Mouse (Mus musculus) heart, embryonic 10.5 days (tissue): ENCODE measurements around the gene Pck1. TPM values are rescaled to one million over a fixed set of nuclear protein-coding genes. Genes with fewer than 3 reads are reported as not detected.
"Not testable (repeated sequence)": the region's sequence is repeated elsewhere in the genome, so short reads cannot be mapped to it uniquely, and the experiment has no call there.

ENCODE experiments used
- DNase-seq: peaks from one replicate; pipeline ENCODE4 v3.0.0-alpha.2; 2017; ENCODE audit warnings: low spot score
- H3K27ac ChIP-seq: fragments of 300-500 bp; sonication (generic); 2 replicates; pipeline ENCODE4 v1.5.1; 2016; ENCODE audit warnings: mild to moderate bottlenecking
- H3K27me3 ChIP-seq: fragments of 300-500 bp; sonication (generic); 2 replicates; pipeline ENCODE4 v1.6.1; 2016; ENCODE audit warnings: mild to moderate bottlenecking; ENCODE audit not compliant: poor library complexity, insufficient read depth, severe bottlenecking
- H3K36me3 ChIP-seq: fragments of 300-500 bp; sonication (generic); 2 replicates; pipeline ENCODE4 v1.6.1; 2016; ENCODE audit warnings: mild to moderate bottlenecking, moderate library complexity
- H3K4me1 ChIP-seq: fragments of 300-500 bp; sonication (generic); 2 replicates; pipeline ENCODE4 v1.6.1; 2016; ENCODE audit warnings: mild to moderate bottlenecking
- H3K4me3 ChIP-seq: fragments of 300-500 bp; sonication (generic); 2 replicates; pipeline ENCODE4 v1.5.1; 2016; ENCODE audit warnings: mild to moderate bottlenecking, moderate library complexity
- H3K9me3 ChIP-seq: fragments of 300-500 bp; sonication (generic); 2 replicates; pipeline ENCODE4 v1.6.1; 2016; ENCODE audit warnings: mild to moderate bottlenecking, moderate library complexity
- WGBS: fragments of 180-500 bp; shearing (Covaris S2); methylation state at CpG from one replicate; pipeline ENCODE4 v1.1.7; 2016; 5-methylcytosine and 5-hydroxymethylcytosine counted together
- polyA plus RNA-seq: library from polyadenylated mRNA; unstranded; fragments of >200 nt; fragmentation: Nextera tagmentation; extraction: Ambion mirVana; gene quantifications from 2 replicates; pipeline ENCODE4 v1.2.1, GENCODE M21; 2016

Pck1 gene
- not detected in 2 replicates for polyA plus RNA-seq

- Histone ChIP-seq H3K9me3 (no peaks in the 10 kb centered on the region), H3K27ac (peak within 1 kb of the TSS; percentile 3; the same call in 1 of the 2 replicates), H3K36me3 (no peaks in the 10 kb centered on the region), H3K4me1 (peaks cover 14% of the 10 kb centered on the region; the same call in 1 of the 2 replicates), H3K4me3 (no peak within 1 kb of the TSS), H3K27me3 (peaks cover 15% of the 10 kb centered on the region; the same call in 1 of the 2 replicates)
- WGBS, result 80% methylated on average over 13 of the region's 13 CpGs
- DNase-seq, result no peak
These were observed at the start of gene Pck1 for GRCm38 (mm10) chr2:173152436-173153151. Gene Pck1, plus strand, starts transcription at chr2:173153048.

- H3K36me3 ChIP-seq, result no peaks in the 10 kb centered on the region
- WGBS, result 75% methylated on average over 9 of the region's 9 CpGs
- no peak overlapping the region for H3K4me3 ChIP-seq
- peaks cover 28% of the 10 kb centered on the region for H3K27me3 ChIP-seq
- DNase-seq, result no peak
- H3K4me1 ChIP-seq, result peaks cover 10% of the 10 kb centered on the region
- H3K9me3 ChIP-seq, result no peaks in the 10 kb centered on the region
- H3K27ac ChIP-seq, result no peak overlapping the region
These were observed 46.4 kb upstream of the Pck1 start for GRCm38 (mm10) chr2:173106409-173106808.

DNA sequence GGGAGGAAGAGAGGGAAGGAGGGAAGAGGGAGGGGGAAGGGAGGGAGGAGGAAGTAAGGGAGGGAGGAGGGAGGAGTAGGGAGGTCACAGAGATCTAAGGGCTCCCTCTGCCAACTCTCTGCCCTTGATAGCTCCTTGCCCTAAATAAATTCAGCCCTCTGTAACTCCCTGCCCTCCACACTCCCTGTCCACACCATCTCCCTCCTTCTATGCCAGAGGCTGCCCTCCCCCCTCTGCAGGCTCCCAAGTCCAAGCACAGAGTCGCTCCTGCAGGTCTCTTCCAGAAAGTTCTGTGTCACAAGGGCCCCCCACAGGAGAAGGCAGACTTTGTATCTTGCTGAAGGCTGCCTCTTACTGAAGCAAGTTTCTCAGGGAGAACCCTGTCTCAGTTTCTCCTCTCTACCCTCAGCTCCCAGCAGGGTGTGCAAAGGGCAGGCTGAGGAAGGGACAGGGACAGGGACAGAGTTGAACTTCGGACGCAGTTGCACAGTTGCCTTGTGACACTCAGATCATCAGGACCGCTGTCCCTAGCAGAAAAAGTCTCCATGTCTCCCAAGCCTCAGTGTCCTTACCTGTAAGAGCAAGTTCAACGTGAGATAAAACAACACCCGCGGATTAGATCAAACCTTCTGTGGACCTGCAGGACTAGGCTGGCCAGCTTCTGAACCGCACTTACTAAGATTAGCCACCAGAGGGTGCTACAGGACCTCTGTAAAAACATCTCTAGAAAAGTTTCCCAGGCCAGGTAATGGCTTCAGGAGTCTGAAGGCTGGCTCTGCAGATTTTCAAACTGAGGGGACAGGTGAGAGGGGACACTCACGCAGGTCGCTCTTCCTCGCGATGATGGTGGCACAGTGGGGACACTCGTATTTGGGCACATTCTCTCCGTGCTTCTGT lies 45.7 kb upstream of the Pck1 start:
- Histone ChIP-seq H3K9me3 (no peaks in the 10 kb centered on the region), H3K4me3 (no peak overlapping the region), H3K4me1 (peaks cover 10% of the 10 kb centered on the region), H3K36me3 (no peaks in the 10 kb centered on the region), H3K27me3 (peaks cover 23% of the 10 kb centered on the region), H3K27ac (peak overlapping the region; percentile 42; the same call in 1 of the 2 replicates)
- 14% methylated on average over 14 of the region's 14 CpGs for WGBS
- DNase-seq, result no peak

DNA sequence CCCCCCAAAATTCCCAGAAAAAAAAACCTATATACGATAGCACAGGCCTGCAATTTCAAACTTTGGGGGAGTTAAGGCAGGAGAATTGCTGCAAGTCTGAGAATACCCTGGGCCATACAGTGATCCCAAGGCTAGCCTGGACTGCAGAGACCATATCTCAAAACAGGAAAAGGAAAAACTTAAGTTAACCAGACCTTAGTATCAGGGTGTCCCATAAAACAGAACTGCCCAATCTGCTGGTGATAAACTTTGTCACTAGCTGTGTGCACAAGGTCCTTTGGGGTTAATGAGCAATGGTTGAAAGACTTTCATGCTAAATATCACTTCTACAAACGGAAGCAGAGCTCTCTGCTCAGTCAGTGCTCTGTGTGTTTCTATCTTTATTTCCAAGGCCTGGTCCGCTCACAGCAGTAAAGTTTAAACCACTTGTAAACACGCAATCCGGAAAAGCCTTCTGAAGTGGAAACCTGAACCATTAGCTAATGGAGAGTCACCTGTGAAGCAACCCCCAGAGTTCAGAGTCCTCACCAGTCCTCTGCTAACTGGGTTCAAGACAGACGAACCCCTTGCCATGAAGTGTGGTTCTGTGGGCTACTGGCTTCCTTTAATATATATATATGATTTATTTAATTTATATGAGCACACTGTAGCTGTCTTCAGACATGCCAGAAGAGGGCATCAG lies 44.2 kb upstream of the Pck1 start:
- Histone ChIP-seq H3K27me3 (peaks cover 23% of the 10 kb centered on the region), H3K4me1 (peaks cover 7% of the 10 kb centered on the region), H3K9me3 (no peaks in the 10 kb centered on the region), H3K27ac (no peak overlapping the region), H3K36me3 (no peaks in the 10 kb centered on the region), H3K4me3 (no peak overlapping the region)
- WGBS, result 68% methylated on average over 6 of the region's 6 CpGs
- no peak for DNase-seq

DNA sequence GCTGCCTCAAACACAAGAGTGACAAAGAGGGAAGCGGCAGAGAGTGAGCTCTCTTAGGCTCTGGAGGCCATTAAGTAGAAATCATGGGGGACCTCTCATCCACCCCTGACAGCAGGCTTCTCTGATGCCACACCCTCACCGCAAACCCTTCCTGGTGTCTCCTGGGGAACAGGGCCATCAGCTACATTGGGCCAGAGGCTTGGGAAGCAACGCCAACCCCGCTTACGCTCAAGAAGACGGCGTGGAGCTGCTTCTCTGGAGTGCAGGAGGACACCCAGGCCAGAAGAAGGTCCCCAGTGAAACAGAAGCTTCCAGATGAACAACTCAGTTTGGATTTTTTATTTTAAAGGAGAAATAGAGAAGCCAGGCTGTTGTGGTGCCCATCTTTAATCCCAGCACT lies 43.3 kb upstream of the Pck1 start:
- no peak for DNase-seq
- Histone ChIP-seq H3K36me3 (no peaks in the 10 kb centered on the region), H3K9me3 (no peaks in the 10 kb centered on the region), H3K27me3 (peaks cover 23% of the 10 kb centered on the region), H3K4me1 (peaks cover 7% of the 10 kb centered on the region), H3K4me3 (no peak overlapping the region), H3K27ac (no peak overlapping the region)
- 88% methylated on average over 7 of the region's 7 CpGs for WGBS

DNA sequence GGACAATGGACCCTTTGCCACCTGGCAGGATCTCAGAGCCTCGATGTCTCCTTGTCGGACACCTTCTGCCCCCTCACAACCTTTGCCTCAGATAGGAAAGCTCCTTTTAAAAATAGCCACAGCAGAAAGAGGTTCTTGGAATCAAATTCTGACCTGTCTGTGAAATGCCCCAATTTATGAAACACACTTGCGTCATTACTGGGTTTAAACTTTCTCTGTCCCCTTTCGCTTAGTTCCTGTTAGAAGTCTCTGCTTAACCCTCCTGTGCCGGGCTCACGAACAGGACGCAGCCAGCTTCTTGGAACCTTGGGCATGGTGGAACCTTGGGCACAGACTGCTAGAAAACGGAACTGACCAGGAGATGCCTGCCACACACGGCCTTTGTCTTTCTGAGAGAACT lies 42.3 kb upstream of the Pck1 start:
- H3K27me3 ChIP-seq, result peaks cover 16% of the 10 kb centered on the region
- peaks cover 7% of the 10 kb centered on the region for H3K4me1 ChIP-seq
- no peak overlapping the region for H3K27ac ChIP-seq
- H3K4me3 ChIP-seq, result no peak overlapping the region
- H3K9me3 ChIP-seq, result no peaks in the 10 kb centered on the region
- WGBS, result 83% methylated on average over 9 of the region's 9 CpGs
- H3K36me3 ChIP-seq, result no peaks in the 10 kb centered on the region
- no peak for DNase-seq

DNA sequence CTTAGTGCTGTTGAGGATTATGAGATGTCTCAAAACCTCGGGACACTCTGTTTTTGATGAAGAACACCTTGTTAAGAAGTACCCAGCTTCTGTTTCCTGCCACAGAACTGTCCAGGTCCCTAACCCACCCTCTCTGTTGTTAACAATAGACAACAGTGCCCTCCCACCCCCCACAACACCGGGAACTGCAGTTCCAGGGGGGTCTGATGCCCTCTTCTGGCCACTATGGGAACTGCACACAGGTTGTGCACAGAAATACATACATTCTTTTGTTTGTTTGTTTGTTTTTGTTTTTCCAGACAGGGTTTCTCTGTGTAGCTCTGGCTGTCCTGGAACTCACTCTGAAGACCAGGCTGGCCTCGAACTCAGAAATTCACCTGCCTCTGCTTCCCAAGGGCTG lies 39.1 kb upstream of the Pck1 start:
- not testable (repeated sequence) for DNase-seq, H3K4me3 ChIP-seq, H3K9me3 ChIP-seq, H3K27me3 ChIP-seq, H3K4me1 ChIP-seq, H3K27ac ChIP-seq, H3K36me3 ChIP-seq
- WGBS, result 73% methylated on average over 3 of the region's 3 CpGs

GRCm38 (mm10) chr2:173119023-173119944 lies 33.6 kb upstream of the Pck1 start, which contains the start of gene Ctcfl:
Gene Ctcfl, minus strand, starts transcription at chr2:173119525.
- 83% methylated on average over 35 of the region's 35 CpGs for WGBS
- Histone ChIP-seq H3K36me3 (no peaks in the 10 kb centered on the region), H3K4me3 (no peak within 1 kb of the TSS)

DNA sequence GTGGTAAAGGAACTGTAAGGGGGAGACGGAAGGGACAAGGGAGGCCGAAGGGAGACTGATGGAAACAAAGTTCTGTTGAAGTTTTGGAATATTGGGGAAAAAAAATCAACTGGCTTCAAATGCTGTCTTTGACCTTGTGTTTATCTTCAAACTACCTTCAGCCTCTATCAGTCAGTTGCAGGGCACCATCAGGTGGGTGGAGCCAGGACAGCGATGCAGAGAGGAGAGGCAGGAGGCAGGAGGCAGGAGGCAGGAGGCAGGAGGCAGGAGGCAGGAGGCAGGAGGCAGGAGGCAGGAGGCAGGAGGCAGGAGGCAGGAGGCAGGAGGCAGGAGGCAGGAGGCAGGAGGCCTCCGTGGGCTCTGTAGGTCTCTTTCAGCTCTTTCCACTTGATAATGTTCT lies 32.7 kb upstream of the Pck1 start:
- 65% methylated on average over 4 of the region's 4 CpGs for WGBS

More at GRCm38 (mm10) chr2:173119023-173119944, 33.6 kb upstream of the Pck1 start, which contains the start of gene Ctcfl:
- Histone ChIP-seq H3K27me3 (0 out of 2 replicates have a peak, but pooled peaks cover 6% of the 10 kb centered on the region), H3K4me1 (peaks cover 6% of the 10 kb centered on the region; the same call in 1 of the 2 replicates), H3K27ac (no peak within 1 kb of the TSS), H3K9me3 (no peaks in the 10 kb centered on the region)
- DNase-seq, result no peak

DNA sequence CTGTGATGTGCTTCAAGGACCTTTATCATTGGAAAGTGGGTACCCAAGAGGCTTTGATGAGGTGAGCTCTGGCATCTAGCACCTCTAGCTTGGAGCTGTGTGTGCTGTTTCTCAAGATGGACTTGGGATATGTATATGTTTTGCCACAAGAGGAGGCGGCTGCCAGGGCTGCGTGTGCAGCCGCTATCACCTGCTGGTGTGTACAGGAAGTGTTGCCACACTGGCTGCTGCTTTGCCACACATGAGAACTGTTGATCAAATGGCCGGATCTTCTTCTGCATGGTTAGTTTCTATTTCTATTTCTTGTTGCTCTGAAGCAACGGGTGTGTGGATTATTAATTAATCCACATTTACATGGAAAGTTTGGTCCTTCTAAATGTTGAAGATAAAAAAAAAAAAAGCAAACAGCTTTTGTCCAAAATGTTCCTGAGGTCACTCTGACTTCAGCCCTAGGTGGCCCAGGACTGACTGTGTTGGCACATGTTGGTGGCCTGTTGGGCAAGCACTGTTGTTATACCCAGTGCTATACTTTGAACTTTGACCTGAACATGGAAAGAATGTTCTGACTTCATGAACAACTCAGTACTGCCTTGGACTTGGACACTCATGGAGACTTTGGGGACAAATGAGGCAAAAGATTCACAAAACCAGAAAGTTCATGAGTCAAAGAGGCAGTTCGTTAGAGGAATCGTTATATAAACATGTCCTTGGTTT lies 28.7 kb upstream of the Pck1 start:
- no peaks in the 10 kb centered on the region for H3K9me3 ChIP-seq
- H3K4me1 ChIP-seq, result peaks cover 5% of the 10 kb centered on the region; the same call in 1 of the 2 replicates
- H3K27me3 ChIP-seq, result 0 out of 2 replicates have a peak, but pooled peaks cover 6% of the 10 kb centered on the region
- WGBS, result 85% methylated on average over 7 of the region's 7 CpGs
- H3K36me3 ChIP-seq, result no peaks in the 10 kb centered on the region
- DNase-seq, result no peak
- no peak overlapping the region for H3K27ac ChIP-seq
- no peak overlapping the region for H3K4me3 ChIP-seq

More for the DNA sequence above, 32.7 kb upstream of the Pck1 start:
- not testable (repeated sequence) for H3K4me1 ChIP-seq, H3K27me3 ChIP-seq, H3K36me3 ChIP-seq, DNase-seq, H3K4me3 ChIP-seq, H3K9me3 ChIP-seq, H3K27ac ChIP-seq

DNA sequence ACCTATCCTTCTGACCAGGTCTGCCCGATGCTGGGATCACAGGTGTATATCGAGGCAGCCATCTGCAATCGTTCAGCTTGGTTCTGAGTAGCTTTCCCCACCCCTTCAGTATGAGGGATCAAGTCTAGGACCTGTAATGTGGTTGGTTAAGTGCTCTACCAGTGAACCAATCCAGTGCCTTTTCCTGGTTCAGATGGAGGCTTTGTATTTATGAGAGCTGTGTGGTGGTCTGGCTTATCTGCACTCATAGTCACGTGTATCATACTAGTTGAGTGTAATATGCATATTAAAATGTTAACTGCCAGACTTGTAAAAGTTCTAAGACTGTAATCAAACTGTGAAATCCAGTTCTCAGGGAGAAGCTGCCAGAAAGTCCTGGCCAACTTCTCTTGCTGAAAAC lies 26.5 kb upstream of the Pck1 start:
- Histone ChIP-seq H3K27me3 (peaks cover 8% of the 10 kb centered on the region; the same call in 1 of the 2 replicates), H3K9me3 (no peaks in the 10 kb centered on the region), H3K36me3 (no peaks in the 10 kb centered on the region), H3K4me3 (no peak overlapping the region), H3K27ac (no peak overlapping the region), H3K4me1 (0 out of 2 replicates have a peak, but pooled peaks cover 2% of the 10 kb centered on the region)
- no peak for DNase-seq
- WGBS, result 76% methylated on average over 4 of the region's 4 CpGs
